ENCODE assay signal across 17 mouse cellular contexts in the genomic region with DNA sequence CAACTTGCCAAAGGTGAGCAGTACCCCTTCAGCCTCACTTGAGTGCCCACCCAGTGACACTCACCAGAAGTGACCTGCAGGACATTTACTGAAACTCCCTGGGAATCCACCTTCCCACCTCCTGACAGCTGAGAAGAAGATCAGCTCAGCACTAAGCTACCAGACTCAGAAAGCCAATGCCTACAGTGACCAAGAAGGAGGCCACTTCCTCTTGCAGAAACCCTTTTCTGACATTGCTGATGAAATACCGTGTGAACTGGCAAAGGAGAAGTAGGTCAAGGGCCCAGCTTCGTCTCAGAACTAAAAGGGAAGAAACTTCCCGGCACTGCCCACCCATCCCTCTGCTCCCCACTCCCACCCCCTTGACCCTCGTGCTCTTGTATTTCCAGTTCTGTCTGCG. TPM values are rescaled to one million over a fixed set of nuclear protein-coding genes. Genes with fewer than 3 reads are reported as not detected.
DNase-seq lines count a peak whose midpoint lies in the region; ATAC-seq lines count a peak whose summit lies in the region.
"Had no signal": no experiment of that assay in that cellular context is flagged by ENCODE, and none has a peak within 500 bp of the region (broad histone marks: within the 10 kb centered on the region; RNA-seq: fewer than 3 reads in every experiment).

No protein-coding gene starts in this region.

- H3K9me3 ChIP-seq in neural tube, embryonic 15.5 days (replicated peaks), result no peaks in the 10 kb centered on the region
- H3K9me3 ChIP-seq: hindbrain, embryonic 12.5 days; limb, embryonic 12.5 days had no signal

- ATAC-seq in hematopoietic stem cell, adult 5-6 weeks (replicated peaks in 1 of 2; ENCODE audit: insufficient read depth in 1 of 2, low FRiP score in 2 of 2, low TSS enrichment in 1 of 2, low read depth in 1 of 2, poor library complexity in 2 of 2, severe bottlenecking in 2 of 2), result peak; percentile 63 to 79
- no peak for ATAC-seq in neural tube, embryonic 15.5 days (ENCODE audit: low FRiP score)
- ATAC-seq: activated CD4-positive, CD25-positive, alpha-beta regulatory T cell, adult 4 months; intestine, embryonic 16.5 days; midbrain, embryonic 16.5 days had no signal

- H3K9ac ChIP-seq in neural tube, embryonic 15.5 days (replicated peaks), result no peak overlapping the region
- H3K9ac ChIP-seq: hindbrain, embryonic 12.5 days; limb, embryonic 12.5 days had no signal

- DNase-seq in adrenal gland, postnatal 10 days, result peak; percentile 15
- DNase-seq in adrenal gland, postnatal 4 days (ENCODE audit: low spot score in 2 of 2), result no peak
- peak; percentile 13 to 41 for DNase-seq in spleen, postnatal 36 days (ENCODE audit: low spot score in 2 of 2)
- DNase-seq in spleen, postnatal 4 days (ENCODE audit: low spot score in 2 of 2), result no peak
- DNase-seq in monocyte, adult 2 months (ENCODE audit: low read depth in 1 of 2, low spot score in 2 of 2), result peak; percentile 64 to 73
- no peak for DNase-seq in MN1 (ENCODE audit: low spot score)
- DNase-seq: cerebellum, postnatal 14 days; kidney, postnatal 10 days; layer of hippocampus, postnatal 36 days had no signal

- no peaks in the 10 kb centered on the region for H3K27me3 ChIP-seq in neural tube, embryonic 15.5 days (replicated peaks)
- H3K27me3 ChIP-seq: hindbrain, embryonic 12.5 days; limb, embryonic 12.5 days had no signal

- H3K4me3 ChIP-seq in neural tube, embryonic 15.5 days (replicated peaks), result no peak overlapping the region
- H3K4me3 ChIP-seq: hindbrain, embryonic 12.5 days; limb, embryonic 12.5 days had no signal

- 79% methylated on average over 5 of the region's 5 CpGs for WGBS in neural tube, embryonic 15.5 days

- no peaks in the 10 kb centered on the region for H3K4me1 ChIP-seq in neural tube, embryonic 15.5 days
- H3K4me1 ChIP-seq: hindbrain, embryonic 12.5 days; limb, embryonic 12.5 days had no signal

- H3K4me2 ChIP-seq in neural tube, embryonic 15.5 days, result no peak overlapping the region
- H3K4me2 ChIP-seq: hindbrain, embryonic 12.5 days; limb, embryonic 12.5 days had no signal

- no peaks in the 10 kb centered on the region for H3K36me3 ChIP-seq in neural tube, embryonic 15.5 days
- H3K36me3 ChIP-seq: hindbrain, embryonic 12.5 days; limb, embryonic 12.5 days had no signal

- H3K27ac ChIP-seq in neural tube, embryonic 15.5 days (replicated peaks), result no peak overlapping the region
- H3K27ac ChIP-seq: hindbrain, embryonic 12.5 days; limb, embryonic 12.5 days; macrophage had no signal

RNA-seq across cellular contexts. Expression of gene Pak1ip1, which starts 32.3 kb away (rescaled TPM):
- 10 to 100 TPM; 48.0 to 55.5 TPM for total RNA-seq in adrenal gland, postnatal 10 days (2021)
- total RNA-seq in adrenal gland, postnatal 4 days (2021), result 10 to 100 TPM; 63.4 to 66.3 TPM
- total RNA-seq in hematopoietic stem cell, adult 5-6 weeks (2017), result 94.5 and 95.9 TPM in 2 replicates
- polyA plus RNA-seq in neural tube, embryonic 15.5 days (2015; fragmentation: Nextera tagmentation; extraction: Ambion mirVana), result 50.3 and 60.1 TPM in 2 replicates

RNA-seq across cellular contexts. Expression of gene Tmem14c, which starts 47.5 kb away (rescaled TPM):
- 100 to 1,000 TPM; 310 to 344 TPM for total RNA-seq in adrenal gland, postnatal 10 days (2021)
- total RNA-seq in adrenal gland, postnatal 4 days (2021), result 100 to 1,000 TPM; 157 to 168 TPM
- total RNA-seq in hematopoietic stem cell, adult 5-6 weeks (2017), result 74.5 and 94.6 TPM in 2 replicates
- polyA plus RNA-seq in neural tube, embryonic 15.5 days (2015; fragmentation: Nextera tagmentation; extraction: Ambion mirVana), result 142 and 155 TPM in 2 replicates

Comparison
In these comparisons a context has a peak if more than half of its experiments do, and no peak if none do; other contexts are left out.
1. DNase-seq: peak in adrenal gland, postnatal 10 days (single experiment), spleen, postnatal 36 days (2 of 2) and monocyte, adult 2 months (2 of 2); none in adrenal gland, postnatal 4 days (0 of 2), spleen, postnatal 4 days (0 of 2) and MN1 (single experiment).